Mouse (Mus musculus): ENCODE data around the gene Klk4.

- TF ChIP-seq CTCF (IDR thresholded peaks at IDR 0.05; ENCODE audit: low read depth) (no peak), EP300 (IDR thresholded peaks at IDR 0.05; ENCODE audit: low read depth) (no peak)
Measured at GRCm38 (mm10) chr7:43934747-43935146, 53.8 kb downstream of the Klk4 start.

Measured in heart, postnatal 0 days (tissue).